In the genomic region with DNA sequence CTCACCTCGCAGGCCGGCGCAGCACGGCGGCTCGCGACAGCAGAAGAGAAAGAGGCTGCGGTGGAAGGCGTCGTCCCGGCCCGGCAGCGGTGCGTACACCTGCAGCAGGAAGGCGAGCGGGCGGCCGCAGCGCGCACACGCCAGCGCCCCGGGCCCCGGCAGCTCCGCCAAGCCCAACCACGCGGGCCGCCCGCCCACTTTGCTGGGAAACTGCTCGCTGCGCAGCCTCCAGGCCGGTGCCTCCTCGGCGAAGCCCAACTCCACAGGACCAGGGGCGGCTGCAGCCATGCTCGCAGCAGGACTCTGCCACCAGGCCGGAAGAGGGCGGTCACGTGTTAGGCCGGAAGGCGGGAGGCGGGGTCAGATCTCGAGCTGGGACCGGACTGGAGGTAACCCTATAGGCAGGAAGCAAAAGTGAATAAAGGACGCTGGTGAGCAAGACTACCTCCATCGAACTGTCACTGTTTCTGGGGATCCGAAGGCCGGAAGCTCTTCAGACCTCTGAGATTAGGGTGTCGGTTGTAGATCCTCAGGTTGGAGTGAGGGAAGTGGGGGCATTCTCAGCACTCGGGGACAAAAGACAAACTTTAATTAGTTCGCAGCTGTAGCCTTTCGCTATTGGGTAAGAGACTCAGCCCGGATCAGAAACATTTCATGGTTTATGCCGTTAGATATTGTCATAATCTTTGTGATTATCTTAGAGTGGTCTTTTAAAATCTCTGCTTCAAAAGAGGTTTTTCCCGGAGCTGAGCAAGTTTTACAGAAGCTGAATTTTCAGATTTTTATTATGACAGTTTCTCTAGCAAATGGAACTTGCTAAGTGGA, we compare ENCODE assay signal across 8 mouse cellular contexts. TPM values are rescaled to one million over a fixed set of nuclear protein-coding genes. Genes with fewer than 3 reads are reported as not detected.
A peak's percentile ranks its signal among the peaks of the same experiment; 100 is the strongest.
DNase-seq lines count a peak whose midpoint lies in the region; ATAC-seq and TF ChIP-seq lines count a peak whose summit lies in the region.

Gene Pdcd2, minus strand, starts transcription at position 316 of the 825 bp plus-strand sequence.

- H3K79me2 ChIP-seq in heart, adult 2 months (replicated peaks; ENCODE audit: control insufficient read depth, insufficient read depth, low read length): no peaks in the 10 kb centered on the region

- intact Hi-C loops in heart, adult 2 months (cut with DNase I): loop anchor here (1.0 to 2.0 kb wide), 2 partner anchors 29 to 38 kb away; partner anchors contain the start of gene Prdm9

- peak within 1 kb of the TSS; percentile 76 for H3K4me2 ChIP-seq in embryonic facial prominence, embryonic 14.5 days (ENCODE audit: low read depth, low read length)
- H3K4me2 ChIP-seq in limb, embryonic 13.5 days (replicated peaks): peak within 1 kb of the TSS; percentile 76
- H3K4me2 ChIP-seq in midbrain, embryonic 16.5 days (ENCODE audit: low read length): peak within 1 kb of the TSS; percentile 82

- H3K36me3 ChIP-seq in embryonic facial prominence, embryonic 14.5 days (ENCODE audit: control insufficient read depth, insufficient read depth, low read length): peaks cover 31% of the 10 kb centered on the region
- peaks cover 5% of the 10 kb centered on the region for H3K36me3 ChIP-seq in heart, adult 2 months (ENCODE audit: control insufficient read depth, insufficient read depth, low read length)
- peaks cover 27% of the 10 kb centered on the region for H3K36me3 ChIP-seq in limb, embryonic 13.5 days
- H3K36me3 ChIP-seq in midbrain, embryonic 16.5 days (ENCODE audit: control insufficient read depth, insufficient read depth, low read length): peaks cover 6% of the 10 kb centered on the region; the same call in 1 of the 2 replicates

- ATAC-seq in embryonic facial prominence, embryonic 14.5 days (ENCODE audit: low read depth): peak; percentile 99
- peak; percentile 99 for ATAC-seq in limb, embryonic 13.5 days (ENCODE audit: low FRiP score, low read depth)
- ATAC-seq in midbrain, embryonic 16.5 days: peak; percentile 98

- H3K4me3 ChIP-seq in embryonic facial prominence, embryonic 14.5 days (ENCODE audit: low read depth, low read length): peak within 1 kb of the TSS; percentile 83
- H3K4me3 ChIP-seq in heart, adult 2 months: peak within 1 kb of the TSS; percentile 65
- peak within 1 kb of the TSS; percentile 65 for H3K4me3 ChIP-seq in limb, embryonic 13.5 days
- peak within 1 kb of the TSS; percentile 95 for H3K4me3 ChIP-seq in midbrain, embryonic 16.5 days (ENCODE audit: low read depth, low read length)

- peak; percentile 98 for DNase-seq in 3T3-L1 (ENCODE audit: low read depth, low spot score)
- peak; percentile 80 to 92 for DNase-seq in adrenal gland, postnatal 4 days (ENCODE audit: low spot score in 2 of 2)
- DNase-seq in embryonic facial prominence, embryonic 14.5 days (ENCODE audit: low spot score): peak; percentile 97
- DNase-seq in heart, adult 2 months: peak; percentile 96
- DNase-seq in kidney, adult 8-10 months: peak; percentile 96
- peak; percentile 88 to 96 for DNase-seq in spleen, postnatal 10 days (ENCODE audit: low spot score in 2 of 2)

- no peaks in the 10 kb centered on the region for H3K27me3 ChIP-seq in embryonic facial prominence, embryonic 14.5 days (replicated peaks; ENCODE audit: control insufficient read depth, insufficient read depth, low read length)
- H3K27me3 ChIP-seq in heart, adult 2 months (ENCODE audit: control insufficient read depth, insufficient read depth, low read length): no peaks in the 10 kb centered on the region
- no peaks in the 10 kb centered on the region for H3K27me3 ChIP-seq in limb, embryonic 13.5 days
- no peaks in the 10 kb centered on the region for H3K27me3 ChIP-seq in midbrain, embryonic 16.5 days (ENCODE audit: control insufficient read depth, insufficient read depth, low read depth, low read length)

- peak; percentile 59 for TF ChIP-seq CTCF in heart, adult 2 months (IDR thresholded peaks at IDR 0.05)

- peaks cover 6% of the 10 kb centered on the region for H3K4me1 ChIP-seq in embryonic facial prominence, embryonic 14.5 days (ENCODE audit: control insufficient read depth, insufficient read depth, low read length)
- peaks cover 4% of the 10 kb centered on the region for H3K4me1 ChIP-seq in heart, adult 2 months (ENCODE audit: control insufficient read depth, insufficient read depth, low read length)
- H3K4me1 ChIP-seq in limb, embryonic 13.5 days: peaks cover 16% of the 10 kb centered on the region
- peaks cover 15% of the 10 kb centered on the region for H3K4me1 ChIP-seq in midbrain, embryonic 16.5 days (ENCODE audit: control insufficient read depth, insufficient read depth, low read length)

- peak; percentile 68; the same call in 1 of the 2 replicates for TF ChIP-seq EP300 in heart, adult 2 months (IDR thresholded peaks at IDR 0.05; ENCODE audit: insufficient read depth, low read depth, low read length)

- TF ChIP-seq POLR2A in heart, adult 2 months (IDR thresholded peaks at IDR 0.05; ENCODE audit: insufficient read depth, low read depth, low read length): peak; percentile 87

- WGBS in embryonic facial prominence, embryonic 14.5 days: 1% methylated on average over 37 of the region's 55 CpGs
- WGBS in heart, adult 2 months: under 1% methylated on average over 55 of the region's 55 CpGs
- WGBS in limb, embryonic 13.5 days: 1% methylated on average over 49 of the region's 55 CpGs
- under 1% methylated on average over 55 of the region's 55 CpGs for WGBS in midbrain, embryonic 16.5 days

- peak within 1 kb of the TSS; percentile 61 for H3K27ac ChIP-seq in embryonic facial prominence, embryonic 14.5 days (replicated peaks; ENCODE audit: low read depth, low read length)
- peak within 1 kb of the TSS; percentile 88 for H3K27ac ChIP-seq in heart, adult 2 months
- H3K27ac ChIP-seq in limb, embryonic 13.5 days: peak within 1 kb of the TSS; percentile 71
- peak within 1 kb of the TSS; percentile 79 for H3K27ac ChIP-seq in midbrain, embryonic 16.5 days (ENCODE audit: low read length)

- no peaks in the 10 kb centered on the region for H3K9me3 ChIP-seq in embryonic facial prominence, embryonic 14.5 days (ENCODE audit: control insufficient read depth, low read length)
- no peaks in the 10 kb centered on the region for H3K9me3 ChIP-seq in limb, embryonic 13.5 days
- H3K9me3 ChIP-seq in midbrain, embryonic 16.5 days (replicated peaks; ENCODE audit: control insufficient read depth, low read length, poor library complexity, severe bottlenecking): no peaks in the 10 kb centered on the region

- H3K9ac ChIP-seq in embryonic facial prominence, embryonic 14.5 days (ENCODE audit: low read depth, low read length): peak within 1 kb of the TSS; percentile 76
- peak within 1 kb of the TSS; percentile 74 for H3K9ac ChIP-seq in heart, adult 2 months (ENCODE audit: low read depth, low read length)
- peak within 1 kb of the TSS; percentile 78 for H3K9ac ChIP-seq in limb, embryonic 13.5 days
- peak within 1 kb of the TSS; percentile 81 for H3K9ac ChIP-seq in midbrain, embryonic 16.5 days (ENCODE audit: low read depth, low read length)

RNA-seq across cellular contexts. Expression of gene Pdcd2, which starts in this region (rescaled TPM):
- total RNA-seq in adrenal gland, postnatal 4 days (2021): 10 to 100 TPM; 34.3 to 40.0 TPM
- 39.7 and 41.5 TPM in 2 replicates for polyA plus RNA-seq in embryonic facial prominence, embryonic 14.5 days (2014; fragmentation: Nextera tagmentation; extraction: Ambion mirVana)
- 10 to 100 TPM; 13.9 to 16.4 TPM for total RNA-seq in heart, adult 2 months (2021)
- polyA plus RNA-seq in heart, adult 2 months (2012; rRNA removed): 9.2 and 13.1 TPM in 2 replicates
- polyA plus RNA-seq in limb, embryonic 13.5 days (2015; fragmentation: Nextera tagmentation; extraction: Ambion mirVana): 48.4 and 49.0 TPM in 2 replicates
- 54.7 and 65.8 TPM in 2 replicates for polyA plus RNA-seq in midbrain, embryonic 16.5 days (2015; fragmentation: Nextera tagmentation; extraction: Ambion mirVana)

Comparison
In these comparisons a context has a peak if more than half of its experiments do, and no peak if none do; other contexts are left out.
1. Peak in every context shown above with its lines: DNase-seq, ATAC-seq, H3K4me3 ChIP-seq and H3K27ac ChIP-seq.